Mouse (Mus musculus) kidney, embryonic 16.5 days (tissue): ENCODE data around the gene Nudt5. TPM values are rescaled to one million over a fixed set of nuclear protein-coding genes. Genes with fewer than 3 reads are reported as not detected.

ENCODE experiments used
- ATAC-seq: fragments of 200-750 bp; cut with Nextera tagmentation; 2 replicates; pipeline ENCODE4 v1.8.0; 2017; ENCODE audit warnings: moderate TSS enrichment; ENCODE audit not compliant: low FRiP score, low TSS enrichment
- H3K27ac ChIP-seq: fragments of 300-500 bp; sonication (generic); 2 replicates; pipeline ENCODE4 v1.5.1; 2014; ENCODE audit warnings: low read length
- H3K27me3 ChIP-seq: fragments of 300-500 bp; sonication (generic); 2 replicates; pipeline ENCODE4 v1.6.1; 2014; ENCODE audit warnings: low read length, control low read depth, mixed read lengths; ENCODE audit not compliant: insufficient read depth
- H3K36me3 ChIP-seq: fragments of 300-500 bp; sonication (generic); 2 replicates; pipeline ENCODE4 v1.6.1; 2014; ENCODE audit warnings: low read length, control low read depth, mixed read lengths; ENCODE audit not compliant: insufficient read depth
- H3K4me1 ChIP-seq: fragments of 300-500 bp; sonication (generic); 2 replicates; pipeline ENCODE4 v1.6.1; 2014; ENCODE audit warnings: low read length, control low read depth, mixed read lengths; ENCODE audit not compliant: insufficient read depth
- H3K4me2 ChIP-seq: fragments of 300-500 bp; sonication (generic); replicated peaks from 2 replicates; pipeline ENCODE4 v1.6.1; 2014; ENCODE audit warnings: low read depth, low read length
- H3K4me3 ChIP-seq: fragments of 300-500 bp; sonication (generic); 2 replicates; pipeline ENCODE4 v1.5.1; 2014; ENCODE audit warnings: mild to moderate bottlenecking, low read length
- H3K9ac ChIP-seq: fragments of 300-500 bp; sonication (generic); replicated peaks from 2 replicates; pipeline ENCODE4 v1.6.1; 2014; ENCODE audit warnings: low read length
- H3K9me3 ChIP-seq: fragments of 300-500 bp; sonication (generic); 2 replicates; pipeline ENCODE4 v1.6.1; 2016; ENCODE audit warnings: low read length, control low read depth
- WGBS: fragments of 180-500 bp; shearing (Covaris S2); extraction: QIAGEN DNeasy Blood & Tissue Kit; methylation state at CpG from one replicate; pipeline ENCODE4 v1.1.7; 2014; 5-methylcytosine and 5-hydroxymethylcytosine counted together
- polyA plus RNA-seq: library from polyadenylated mRNA; unstranded; fragments of >200 nt; fragmentation: Nextera tagmentation; extraction: Ambion mirVana; gene quantifications from 2 replicates; pipeline ENCODE4 v1.2.1, GENCODE M21; 2015

Gene Nudt5
- polyA plus RNA-seq, 1 experiment from 2014 or later: 76.9 TPM

DNA sequence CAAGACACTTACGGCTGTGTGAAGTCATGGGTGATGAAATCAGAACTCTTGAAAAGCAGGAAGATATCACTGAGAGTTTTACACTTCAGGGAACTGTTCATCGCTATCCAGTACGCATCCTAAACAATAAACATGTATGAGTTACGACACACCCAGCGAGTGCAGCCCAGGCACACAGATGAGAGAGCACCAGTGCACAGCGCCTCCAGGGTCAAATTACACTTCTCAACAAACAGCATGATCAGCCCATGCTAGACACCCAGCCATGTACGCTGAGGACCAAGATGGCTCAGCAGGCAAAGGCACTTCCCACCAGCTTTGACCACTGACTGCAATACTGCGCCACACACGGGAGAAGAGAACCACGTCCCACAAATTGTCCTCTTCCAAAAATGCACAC is 23.6 kb upstream of the Nudt5 start:
- H3K27ac ChIP-seq: no peak overlapping the region
- no peaks in the 10 kb centered on the region for H3K4me1 ChIP-seq
- H3K4me2 ChIP-seq: no peak overlapping the region
- 65% methylated on average over 10 of the region's 10 CpGs for WGBS
- H3K4me3 ChIP-seq: no peak overlapping the region
- no peaks in the 10 kb centered on the region for H3K9me3 ChIP-seq
- ATAC-seq: peak; percentile 83; the same call in 1 of the 2 replicates
- no peaks in the 10 kb centered on the region for H3K27me3 ChIP-seq
- H3K9ac ChIP-seq: no peak overlapping the region
- peaks cover 44% of the 10 kb centered on the region for H3K36me3 ChIP-seq

DNA sequence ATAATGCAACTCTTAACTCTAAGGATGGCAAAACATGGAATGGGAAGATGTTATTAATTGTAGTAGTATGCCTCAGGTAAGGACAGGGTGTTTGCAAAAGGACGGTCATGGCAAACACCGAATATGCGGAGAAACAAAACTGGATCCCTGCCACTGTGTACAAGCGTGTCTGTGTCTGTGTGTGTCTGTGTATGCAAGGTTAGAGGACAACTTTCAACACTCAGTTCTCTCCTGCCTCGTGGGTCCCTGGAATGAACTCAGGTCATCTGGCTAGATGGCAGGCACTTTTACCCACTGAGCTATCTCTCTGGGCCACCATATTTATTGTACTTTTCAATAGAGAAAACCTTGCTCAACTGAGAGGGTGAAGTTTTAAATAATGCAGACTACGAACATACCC is 22.4 kb upstream of the Nudt5 start:
- no peak for ATAC-seq
- Histone ChIP-seq H3K4me1 (no peaks in the 10 kb centered on the region), H3K36me3 (peaks cover 44% of the 10 kb centered on the region), H3K4me3 (no peak overlapping the region), H3K9ac (no peak overlapping the region), H3K9me3 (no peaks in the 10 kb centered on the region), H3K4me2 (no peak overlapping the region), H3K27me3 (no peaks in the 10 kb centered on the region), H3K27ac (no peak overlapping the region)
- WGBS: 94% methylated on average over 6 of the region's 6 CpGs

DNA sequence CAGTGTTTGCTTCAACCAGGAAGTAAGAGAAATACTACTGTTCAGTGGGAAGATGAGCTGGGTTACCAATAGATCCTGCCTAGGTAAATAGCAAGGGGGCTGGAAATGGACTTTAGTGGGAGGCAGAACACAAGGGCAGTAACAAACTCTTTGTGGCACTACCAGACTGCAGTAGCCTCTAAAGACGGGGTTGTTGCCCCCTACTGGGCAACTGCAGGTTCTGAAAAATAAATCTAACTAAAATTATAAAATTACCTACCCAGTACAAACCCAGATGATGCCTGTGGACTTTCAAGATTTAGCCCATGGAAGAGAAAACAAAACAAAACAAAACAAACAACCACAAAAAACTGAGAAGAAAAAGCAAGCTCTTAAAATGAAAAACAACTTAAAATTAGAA is 20.6 kb upstream of the Nudt5 start:
- H3K4me3 ChIP-seq: no peak overlapping the region
- 22% methylated on average over 1 of the region's 1 CpGs for WGBS
- H3K4me2 ChIP-seq: no peak overlapping the region
- no peaks in the 10 kb centered on the region for H3K4me1 ChIP-seq
- no peaks in the 10 kb centered on the region for H3K9me3 ChIP-seq
- H3K27ac ChIP-seq: no peak overlapping the region
- H3K36me3 ChIP-seq: peaks cover 28% of the 10 kb centered on the region
- no peaks in the 10 kb centered on the region for H3K27me3 ChIP-seq
- no peak for ATAC-seq
- no peak overlapping the region for H3K9ac ChIP-seq

DNA sequence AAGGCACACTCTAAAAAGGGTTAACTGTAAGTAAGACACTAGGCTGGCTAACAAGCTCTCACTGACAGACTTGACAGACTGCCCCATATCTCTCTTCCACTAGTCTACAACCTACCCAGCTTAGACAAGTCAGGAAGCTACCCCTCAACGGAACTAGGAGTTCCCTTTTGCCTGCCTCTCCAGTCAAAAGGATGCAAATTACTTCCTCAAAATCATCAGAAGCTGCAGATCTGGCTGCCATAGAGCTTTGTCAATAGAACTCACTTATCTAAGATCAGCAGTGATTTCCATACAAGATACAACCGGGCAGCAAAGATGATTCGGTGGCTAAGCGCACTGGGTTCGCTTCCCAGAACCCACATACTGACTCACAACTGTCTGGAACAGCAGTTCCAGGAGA is 20.1 kb upstream of the Nudt5 start:
- no peak for ATAC-seq

DNA sequence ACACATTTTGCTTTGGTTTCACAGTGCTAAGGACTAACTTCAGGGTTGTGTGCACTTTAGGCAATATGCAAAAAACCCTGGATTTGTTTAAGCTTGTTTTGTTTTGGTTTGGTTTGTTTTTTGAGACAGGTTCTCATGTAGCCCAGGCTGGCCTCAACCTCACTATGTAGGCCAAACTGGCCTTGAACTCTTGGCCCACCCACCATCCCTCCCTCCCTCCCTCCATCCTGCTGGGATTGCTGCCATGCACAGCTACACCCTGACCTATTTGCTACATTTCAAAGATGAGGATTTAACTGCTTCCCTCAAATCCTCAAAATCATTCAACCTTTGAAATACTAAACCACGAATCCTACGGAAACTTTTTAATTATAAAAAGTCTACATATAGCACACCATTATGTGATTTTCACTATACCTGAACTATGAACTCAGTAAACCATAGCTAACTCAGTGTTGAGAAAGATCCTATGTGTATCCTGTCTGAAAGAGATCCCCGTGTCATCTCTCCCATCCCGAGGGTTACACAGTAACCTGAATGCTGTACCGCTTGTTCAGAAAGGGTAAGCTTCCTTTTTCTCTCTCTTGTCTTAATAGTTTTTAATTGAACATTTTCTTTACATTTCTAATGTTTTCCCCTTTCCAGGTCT is 19.4 kb upstream of the Nudt5 start:
- no peak for ATAC-seq
- Histone ChIP-seq H3K9me3 (no peaks in the 10 kb centered on the region), H3K27me3 (no peaks in the 10 kb centered on the region), H3K4me2 (no peak overlapping the region), H3K36me3 (peaks cover 17% of the 10 kb centered on the region), H3K4me1 (no peaks in the 10 kb centered on the region), H3K27ac (no peak overlapping the region), H3K9ac (no peak overlapping the region), H3K4me3 (no peak overlapping the region)
- WGBS: 86% methylated on average over 5 of the region's 5 CpGs

More for the DNA sequence above, 20.1 kb upstream of the Nudt5 start:
- no peak overlapping the region for H3K4me2 ChIP-seq
- peaks cover 24% of the 10 kb centered on the region for H3K36me3 ChIP-seq
- H3K27me3 ChIP-seq: no peaks in the 10 kb centered on the region
- H3K9me3 ChIP-seq: no peaks in the 10 kb centered on the region
- WGBS: 86% methylated on average over 5 of the region's 5 CpGs
- H3K9ac ChIP-seq: no peak overlapping the region
- no peak overlapping the region for H3K4me3 ChIP-seq
- H3K4me1 ChIP-seq: no peaks in the 10 kb centered on the region
- H3K27ac ChIP-seq: no peak overlapping the region

DNA sequence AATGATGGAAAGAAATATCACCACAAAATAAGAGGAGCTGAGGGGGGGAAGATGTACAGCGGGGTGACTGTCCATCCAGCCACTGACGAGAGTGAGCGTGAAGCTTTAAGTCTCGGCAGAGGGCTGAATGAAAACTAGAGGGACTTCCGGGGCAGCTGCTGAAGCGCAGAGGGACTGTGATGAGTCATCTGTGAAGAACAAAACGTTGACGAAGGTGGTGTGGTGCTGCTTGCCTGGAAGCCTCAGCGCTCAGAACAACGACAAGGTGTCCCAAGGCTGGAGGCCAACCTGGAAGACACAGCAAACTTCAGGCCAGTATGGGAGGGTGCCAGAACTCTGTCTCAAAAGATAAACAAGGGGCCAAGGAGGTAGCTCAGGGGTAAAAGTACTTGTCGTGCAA is 4.0 kb upstream of the Nudt5 start:
- Histone ChIP-seq H3K27ac (no peak overlapping the region), H3K4me2 (no peak overlapping the region), H3K9me3 (0 out of 2 replicates have a peak, but pooled peaks cover 2% of the 10 kb centered on the region), H3K36me3 (peaks cover 35% of the 10 kb centered on the region), H3K9ac (no peak overlapping the region), H3K27me3 (no peaks in the 10 kb centered on the region), H3K4me1 (peaks cover 4% of the 10 kb centered on the region; the same call in 1 of the 2 replicates), H3K4me3 (no peak overlapping the region)
- 96% methylated on average over 11 of the region's 11 CpGs for WGBS
- no peak for ATAC-seq

DNA sequence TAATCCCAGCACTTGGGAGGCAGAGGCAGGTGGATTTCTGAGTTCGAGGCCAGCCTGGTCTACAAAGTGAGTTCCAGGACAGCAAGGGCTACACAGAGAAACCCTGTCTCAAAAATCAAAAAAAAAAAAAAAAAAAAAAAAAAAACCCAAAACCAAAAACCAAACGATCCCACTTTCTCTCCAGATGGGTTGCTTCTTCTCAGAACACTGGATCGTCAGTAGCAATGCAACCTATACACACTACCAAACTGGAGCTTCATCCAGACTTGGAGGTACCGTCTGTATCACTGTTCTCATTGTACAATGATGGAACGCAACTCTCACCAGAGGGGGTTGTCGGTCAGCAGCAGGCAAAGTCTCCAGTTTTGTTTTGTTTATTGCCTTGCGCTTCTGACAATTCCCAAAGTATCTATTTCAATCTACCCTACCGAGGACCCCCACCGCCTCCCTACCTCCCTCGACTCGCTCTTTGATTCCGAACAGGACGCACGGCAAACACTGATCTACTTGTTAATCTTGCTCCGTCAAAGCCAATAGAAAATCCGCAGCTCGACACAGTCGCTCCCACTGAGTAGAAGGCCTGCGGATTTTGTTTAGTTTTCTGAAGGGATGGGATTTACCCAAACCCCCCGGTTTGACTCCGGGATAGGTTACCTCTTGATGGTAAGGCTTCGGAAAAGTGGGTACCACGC is 492 bp upstream of the Nudt5 start:
- no peaks in the 10 kb centered on the region for H3K27me3 ChIP-seq
- 5% methylated on average over 23 of the region's 23 CpGs for WGBS
- H3K27ac ChIP-seq: peak overlapping the region; percentile 92
- peak overlapping the region; percentile 94 for H3K4me3 ChIP-seq
- H3K4me2 ChIP-seq: peak overlapping the region; percentile 59
- H3K4me1 ChIP-seq: peaks cover 16% of the 10 kb centered on the region; the same call in 1 of the 2 replicates
- peak overlapping the region; percentile 91 for H3K9ac ChIP-seq
- 0 out of 2 replicates have a peak, but pooled peaks cover 2% of the 10 kb centered on the region for H3K9me3 ChIP-seq
- peaks cover 29% of the 10 kb centered on the region for H3K36me3 ChIP-seq
- ATAC-seq: peak; percentile 53

DNA sequence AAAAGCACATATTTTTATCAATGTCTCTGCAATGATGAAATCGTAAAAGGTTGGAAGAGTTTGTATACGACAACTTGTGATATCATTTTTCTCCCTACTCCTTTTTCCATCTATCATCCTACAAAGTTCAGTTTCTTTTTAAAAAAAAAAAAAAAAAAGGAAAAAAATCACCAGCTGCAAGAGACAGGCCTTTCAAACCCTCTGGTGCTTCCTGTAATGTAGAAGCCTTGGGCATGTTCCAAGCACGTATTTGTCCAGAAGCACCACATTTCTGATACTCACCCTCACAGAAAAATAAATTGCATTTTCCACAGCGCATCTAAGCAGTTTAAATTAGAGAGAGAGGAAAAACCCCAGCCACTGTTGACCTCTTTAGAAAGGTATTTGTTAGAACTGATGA is 1.0 kb downstream of the Nudt5 start:
- Histone ChIP-seq H3K27ac (no peak overlapping the region), H3K9me3 (no peaks in the 10 kb centered on the region), H3K9ac (peak overlapping the region; percentile 91), H3K4me2 (peak overlapping the region; percentile 59), H3K4me3 (peak overlapping the region; percentile 94), H3K4me1 (peaks cover 16% of the 10 kb centered on the region; the same call in 1 of the 2 replicates), H3K36me3 (peaks cover 14% of the 10 kb centered on the region), H3K27me3 (no peaks in the 10 kb centered on the region)
- no peak for ATAC-seq
- 17% methylated on average over 4 of the region's 4 CpGs for WGBS

DNA sequence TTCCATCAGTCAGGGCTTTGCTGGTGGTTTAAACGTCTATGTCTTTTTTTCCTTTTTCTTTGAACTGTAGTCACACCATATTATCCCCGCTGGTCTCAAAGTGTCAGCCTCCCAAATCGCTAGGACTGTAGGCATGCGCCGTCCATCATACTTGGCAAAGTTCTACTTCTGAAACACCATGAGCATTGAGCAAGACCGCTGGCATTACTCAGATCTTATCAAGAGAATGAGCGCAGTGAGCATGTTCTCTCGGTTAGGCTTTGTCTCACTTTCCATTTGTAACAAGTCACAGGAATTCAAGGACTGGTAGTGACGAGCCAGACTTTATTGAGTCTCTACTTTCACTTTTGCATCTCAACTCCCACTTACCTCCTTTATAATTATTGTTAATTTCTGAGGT is 6.3 kb downstream of the Nudt5 start:
- no peak for ATAC-seq
- Histone ChIP-seq H3K9me3 (no peaks in the 10 kb centered on the region), H3K4me3 (no peak overlapping the region), H3K36me3 (peaks cover 9% of the 10 kb centered on the region; the same call in 1 of the 2 replicates), H3K4me2 (no peak overlapping the region), H3K4me1 (peaks cover 9% of the 10 kb centered on the region; the same call in 1 of the 2 replicates), H3K27ac (no peak overlapping the region), H3K9ac (no peak overlapping the region), H3K27me3 (no peaks in the 10 kb centered on the region)
- 90% methylated on average over 9 of the region's 9 CpGs for WGBS

DNA sequence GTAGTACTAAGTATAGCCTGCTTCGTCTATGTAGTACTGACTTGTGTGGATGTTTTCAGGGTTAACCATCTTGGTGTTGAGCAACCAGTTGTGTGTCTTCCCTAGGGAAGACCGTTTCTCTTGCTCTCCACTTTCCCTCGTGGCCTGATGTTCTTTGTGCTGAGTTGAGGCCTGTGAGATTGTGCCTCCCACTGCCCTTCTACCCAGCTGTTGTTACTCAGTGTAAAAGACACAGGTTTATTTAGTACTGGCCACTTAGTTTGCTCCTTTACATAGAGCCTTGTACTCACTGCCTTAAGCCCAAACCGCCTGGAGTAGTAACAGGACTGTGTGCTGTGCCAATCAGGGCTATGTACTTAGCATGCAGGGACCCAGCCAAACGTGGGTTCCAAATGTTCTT is 7.0 kb downstream of the Nudt5 start:
- Histone ChIP-seq H3K9ac (no peak overlapping the region), H3K4me1 (0 out of 2 replicates have a peak, but pooled peaks cover 2% of the 10 kb centered on the region), H3K36me3 (peaks cover 10% of the 10 kb centered on the region; the same call in 1 of the 2 replicates), H3K4me3 (no peak overlapping the region), H3K27me3 (no peaks in the 10 kb centered on the region), H3K27ac (no peak overlapping the region), H3K4me2 (no peak overlapping the region), H3K9me3 (no peaks in the 10 kb centered on the region)
- ATAC-seq: no peak
- WGBS: 81% methylated on average over 5 of the region's 5 CpGs
